Mouse (Mus musculus) neural tube, embryonic 11.5 days (tissue): ENCODE measurements around the gene Rbks. TPM values are rescaled to one million over a fixed set of nuclear protein-coding genes. Genes with fewer than 3 reads are reported as not detected.

Source experiments
- microRNA-seq: library from miRNA; unstranded; fragments of <30 nt; microRNA quantifications from one replicate; pipeline ENCODE4, GENCODE M21; 2016
- polyA plus RNA-seq: library from polyadenylated mRNA; unstranded; fragments of >200 nt; fragmentation: Nextera tagmentation; extraction: Ambion mirVana; gene quantifications from 2 replicates; pipeline ENCODE4 v1.2.1, GENCODE M21; 2014

Gene Rbks
- polyA plus RNA-seq, 1 experiment from 2014 or later, result 3.5 TPM

Small RNA genes lying within 50 kb of the gene (microRNA-seq; reads per million reads assigned to microRNA genes)
- gene Mir3473e, result not detected

Other genes starting within 250 kb of the Rbks start
- 72.2 and 77.5 TPM in 2 replicates for gene Zfp512, start 245.2 kb downstream of the Rbks start, polyA plus RNA-seq
- 0.30 TPM in 1 of 2 replicates, not detected in the other for gene 4930548H24Rik, start 211.9 kb downstream of the Rbks start, polyA plus RNA-seq
- gene Gpn1, start 202.9 kb downstream of the Rbks start, polyA plus RNA-seq, result 74.5 and 74.6 TPM in 2 replicates
- 30.9 and 35.4 TPM in 2 replicates for gene Slc4a1ap, start 170.6 kb downstream of the Rbks start, polyA plus RNA-seq
- 19.5 and 21.3 TPM in 2 replicates for gene Supt7l, start 169.8 kb downstream of the Rbks start, polyA plus RNA-seq
- gene Mrpl33, start 100.7 kb downstream of the Rbks start, polyA plus RNA-seq, result 214 and 225 TPM in 2 replicates
- gene Babam2, start 57 bp upstream of the Rbks start, polyA plus RNA-seq, result 44.6 and 45.0 TPM in 2 replicates